Mouse (Mus musculus): ENCODE measurements at regions not wholly inside any gene's neighbourhood (a gene's known extent, or its start where the extent isn't known, plus 50 kb on each side); places are given as distances from the start of the nearest gene placed in this dataset.

DNA sequence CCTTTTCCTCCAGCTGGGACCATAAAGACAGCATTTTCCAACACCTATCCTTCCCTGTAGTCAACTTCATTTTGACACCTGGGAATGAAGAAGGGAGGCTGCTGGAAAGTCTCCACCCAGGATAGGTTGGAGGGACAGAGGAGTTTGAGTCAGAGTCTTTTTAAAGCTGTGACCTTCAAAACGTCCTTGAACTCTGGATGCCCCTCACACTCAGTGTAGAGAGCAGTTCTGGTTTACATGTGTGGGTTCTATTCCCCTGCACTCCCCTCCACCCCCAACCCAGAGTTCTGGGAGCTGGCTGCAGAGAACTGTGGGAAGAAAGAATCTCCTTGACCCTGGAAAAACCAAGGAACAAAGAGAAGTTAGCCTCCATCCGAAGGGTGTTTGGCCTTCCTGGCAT, 92.9 kb upstream of the Atp1b1 start:
- Histone ChIP-seq H3K9me3 (ENCODE audit: control insufficient read depth, low read length) (no peaks in the 10 kb centered on the region), H3K4me1 (replicated peaks; ENCODE audit: control insufficient read depth in 2 of 2, insufficient read depth in 2 of 2, low read length in 1 of 2) (no peaks in the 10 kb centered on the region; a peak in 1 of 4 replicates), H3K4me2 (ENCODE audit: low read depth) (no peak overlapping the region), H3K36me3 (replicated peaks; ENCODE audit: control insufficient read depth, insufficient read depth, low read depth) (no peaks in the 10 kb centered on the region), H3K4me3 (ENCODE audit: insufficient read depth in 1 of 2, low read depth in 2 of 2, low read length in 2 of 2) (no peak overlapping the region), H3K9ac (replicated peaks) (no peak overlapping the region), H3K27ac (no peak overlapping the region), H3K27me3 (ENCODE audit: control insufficient read depth, insufficient read depth, low read length) (no peaks in the 10 kb centered on the region)
- ATAC-seq (ENCODE audit: insufficient read depth) (no peak), DNase-seq (ENCODE audit: low read depth in 3 of 3, low spot score in 3 of 3) (no peak)
- WGBS (ENCODE audit: insufficient replicate concordance) = 36% methylated on average over 2 of the region's 2 CpGs
- TF ChIP-seq EP300 (IDR thresholded peaks at IDR 0.05; ENCODE audit: low read depth) (no peak), CTCF (IDR thresholded peaks at IDR 0.05; ENCODE audit: low read depth) (no peak)

DNA sequence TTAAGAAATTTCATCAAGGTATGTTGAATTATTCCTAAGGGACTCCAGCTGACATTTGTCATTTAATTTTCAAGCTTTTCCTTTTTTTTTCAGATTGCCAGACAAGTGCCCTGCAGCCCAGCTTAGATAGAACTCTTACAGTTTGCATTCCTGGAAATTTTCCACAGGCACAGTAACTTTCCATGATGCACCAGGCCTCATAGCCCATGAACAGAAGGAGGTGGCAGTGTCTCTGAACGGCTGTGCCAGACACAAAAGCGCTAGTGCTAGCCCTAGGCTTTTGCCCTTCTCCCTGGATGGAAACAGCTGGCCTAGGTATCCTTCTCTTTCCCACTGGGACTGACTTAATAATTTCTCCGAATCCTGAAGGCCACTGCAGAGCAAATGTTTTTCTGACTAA, 92.4 kb upstream of the Atp1b1 start:
- H3K36me3 ChIP-seq (replicated peaks; ENCODE audit: control insufficient read depth, insufficient read depth, low read depth) = no peaks in the 10 kb centered on the region
- no peaks in the 10 kb centered on the region for H3K9me3 ChIP-seq (ENCODE audit: control insufficient read depth, low read length)
- no peak overlapping the region for H3K9ac ChIP-seq (replicated peaks)
- H3K27ac ChIP-seq = no peak overlapping the region
- ATAC-seq (ENCODE audit: insufficient read depth) (no peak), DNase-seq (ENCODE audit: low read depth in 3 of 3, low spot score in 3 of 3) (no peak)
- no peaks in the 10 kb centered on the region for H3K27me3 ChIP-seq (ENCODE audit: control insufficient read depth, insufficient read depth, low read length)
- H3K4me3 ChIP-seq (ENCODE audit: insufficient read depth in 1 of 2, low read depth in 2 of 2, low read length in 2 of 2) = no peak overlapping the region
- H3K4me2 ChIP-seq (ENCODE audit: low read depth) = no peak overlapping the region
- TF ChIP-seq CTCF (IDR thresholded peaks at IDR 0.05; ENCODE audit: low read depth) (no peak), EP300 (IDR thresholded peaks at IDR 0.05; ENCODE audit: low read depth) (no peak)
- H3K4me1 ChIP-seq (replicated peaks; ENCODE audit: control insufficient read depth in 2 of 2, insufficient read depth in 2 of 2, low read length in 1 of 2) = no peaks in the 10 kb centered on the region; a peak in 2 of 4 replicates
- 59% methylated on average over 3 of the region's 3 CpGs for WGBS (ENCODE audit: insufficient replicate concordance)

DNA sequence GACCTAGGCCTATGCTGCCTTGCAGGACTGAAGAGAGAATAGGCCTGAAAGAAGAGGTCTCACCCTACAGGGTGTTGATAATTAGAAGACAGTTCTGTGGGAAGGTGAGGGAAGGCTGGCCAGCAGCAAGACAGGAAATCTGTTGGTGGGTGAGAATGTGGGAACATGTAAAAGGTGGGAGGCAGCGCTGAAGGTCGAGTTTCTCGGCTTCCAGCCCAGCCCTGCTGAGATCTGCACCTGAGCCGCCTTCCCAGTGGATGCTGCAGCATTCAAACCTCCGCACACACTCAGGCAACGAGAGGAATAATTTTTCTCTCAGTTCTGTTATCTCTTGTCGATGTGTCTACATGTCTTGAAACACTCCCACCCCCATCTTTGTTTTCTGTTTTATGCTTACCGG, 89.9 kb upstream of the Atp1b1 start:
- Histone ChIP-seq H3K36me3 (replicated peaks; ENCODE audit: control insufficient read depth, insufficient read depth, low read depth) (no peaks in the 10 kb centered on the region), H3K4me1 (replicated peaks; ENCODE audit: control insufficient read depth in 2 of 2, insufficient read depth in 2 of 2, low read length in 1 of 2) (no peaks in the 10 kb centered on the region; a peak in 2 of 4 replicates), H3K27ac (no peak overlapping the region), H3K4me2 (ENCODE audit: low read depth) (no peak overlapping the region), H3K4me3 (ENCODE audit: insufficient read depth in 1 of 2, low read depth in 2 of 2, low read length in 2 of 2) (no peak overlapping the region), H3K9ac (replicated peaks) (no peak overlapping the region), H3K27me3 (ENCODE audit: control insufficient read depth, insufficient read depth, low read length) (no peaks in the 10 kb centered on the region), H3K9me3 (ENCODE audit: control insufficient read depth, low read length) (no peaks in the 10 kb centered on the region)
- ATAC-seq (ENCODE audit: insufficient read depth) (no peak), DNase-seq (ENCODE audit: low read depth in 3 of 3, low spot score in 3 of 3) (no peak)
- TF ChIP-seq EP300 (IDR thresholded peaks at IDR 0.05; ENCODE audit: low read depth) (no peak), CTCF (IDR thresholded peaks at IDR 0.05; ENCODE audit: low read depth) (no peak)
- 62% methylated on average over 8 of the region's 8 CpGs for WGBS (ENCODE audit: insufficient replicate concordance)

DNA sequence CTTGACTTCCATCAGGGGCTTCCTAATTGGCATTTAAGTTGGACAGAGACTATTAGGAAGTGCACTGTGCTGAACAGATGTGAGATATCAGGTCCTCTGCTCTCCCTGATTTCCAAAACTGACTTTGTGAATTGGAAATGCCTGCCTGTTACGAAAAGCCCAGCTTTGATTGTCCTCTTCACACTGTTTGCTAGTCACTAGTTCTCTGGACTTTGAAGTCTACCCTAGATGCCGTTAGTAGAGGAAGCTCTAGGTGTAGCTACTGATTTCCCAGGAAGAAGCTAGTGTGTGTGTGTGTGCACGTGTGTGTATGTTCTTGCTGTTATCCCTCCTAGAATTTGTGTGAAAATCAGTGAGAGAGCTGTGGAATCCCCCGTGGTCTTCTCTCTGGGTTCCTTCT, 87.7 kb upstream of the Atp1b1 start:
- DNase-seq (ENCODE audit: low read depth in 3 of 3, low spot score in 3 of 3) = no peak
- no peak overlapping the region for H3K4me2 ChIP-seq (ENCODE audit: low read depth)
- no peak overlapping the region for H3K9ac ChIP-seq (replicated peaks)
- H3K4me3 ChIP-seq (ENCODE audit: insufficient read depth in 1 of 2, low read depth in 2 of 2, low read length in 2 of 2) = no peak overlapping the region
- no peaks in the 10 kb centered on the region for H3K36me3 ChIP-seq (replicated peaks; ENCODE audit: control insufficient read depth, insufficient read depth, low read depth)
- H3K27me3 ChIP-seq (ENCODE audit: control insufficient read depth, insufficient read depth, low read length) = no peaks in the 10 kb centered on the region
- H3K4me1 ChIP-seq (replicated peaks; ENCODE audit: control insufficient read depth in 2 of 2, insufficient read depth in 2 of 2, low read length in 1 of 2) = no peaks in the 10 kb centered on the region; a peak in 1 of 4 replicates
- no peak for ATAC-seq (ENCODE audit: insufficient read depth)
- no peak for TF ChIP-seq CTCF (IDR thresholded peaks at IDR 0.05; ENCODE audit: low read depth)
- no peak for TF ChIP-seq EP300 (IDR thresholded peaks at IDR 0.05; ENCODE audit: low read depth)
- no peaks in the 10 kb centered on the region for H3K9me3 ChIP-seq (ENCODE audit: control insufficient read depth, low read length)
- 47% methylated on average over 4 of the region's 4 CpGs for WGBS (ENCODE audit: insufficient replicate concordance)
- H3K27ac ChIP-seq = no peak overlapping the region

DNA sequence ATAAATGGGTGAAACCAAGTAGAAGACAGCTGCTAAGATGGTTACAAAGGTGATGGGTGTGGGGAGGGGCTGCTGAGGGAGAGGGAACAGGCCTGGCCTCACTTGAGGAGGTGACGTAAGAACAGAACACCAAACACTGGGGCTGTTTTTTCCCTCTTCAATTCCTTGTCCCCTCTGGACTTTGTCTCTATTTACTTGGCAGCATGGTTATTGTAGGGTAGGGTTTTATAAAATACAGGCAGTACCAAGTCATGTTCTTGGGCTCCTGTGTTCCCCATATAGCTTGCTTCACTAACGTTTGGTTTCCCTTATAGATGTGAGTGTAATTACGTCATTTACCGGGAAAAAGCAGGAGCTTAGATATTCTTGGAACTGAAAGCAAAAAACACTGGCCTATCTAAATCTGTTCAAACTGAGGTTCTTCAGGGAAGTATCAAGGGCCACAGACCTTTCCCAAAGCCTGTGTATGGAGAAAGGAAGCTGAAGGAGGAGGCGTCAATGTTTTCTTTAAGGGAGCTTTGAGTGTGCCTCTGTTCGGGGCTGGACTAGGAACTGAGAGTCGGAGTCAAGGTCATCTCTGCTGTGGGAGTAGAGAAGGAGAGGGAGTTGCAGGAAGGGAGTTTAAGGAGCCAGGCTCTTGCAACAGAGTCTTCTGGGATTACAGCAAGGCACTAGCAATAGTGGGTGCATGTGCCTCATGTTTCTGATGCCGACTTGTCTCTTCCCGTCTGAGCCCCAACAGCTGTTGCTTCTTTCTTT, 85.1 kb upstream of the Atp1b1 start:
- H3K27ac ChIP-seq = no peak overlapping the region
- H3K4me2 ChIP-seq (ENCODE audit: low read depth) = no peak overlapping the region
- no peak overlapping the region for H3K9ac ChIP-seq (replicated peaks)
- H3K4me1 ChIP-seq (replicated peaks; ENCODE audit: control insufficient read depth in 2 of 2, insufficient read depth in 2 of 2, low read length in 1 of 2) = no peaks in the 10 kb centered on the region; a peak in 1 of 4 replicates
- no peak for TF ChIP-seq CTCF (IDR thresholded peaks at IDR 0.05; ENCODE audit: low read depth)
- TF ChIP-seq EP300 (IDR thresholded peaks at IDR 0.05; ENCODE audit: low read depth) = no peak
- H3K27me3 ChIP-seq (ENCODE audit: control insufficient read depth, insufficient read depth, low read length) = no peaks in the 10 kb centered on the region
- no peaks in the 10 kb centered on the region for H3K36me3 ChIP-seq (replicated peaks; ENCODE audit: control insufficient read depth, insufficient read depth, low read depth)
- H3K4me3 ChIP-seq (ENCODE audit: insufficient read depth in 1 of 2, low read depth in 2 of 2, low read length in 2 of 2) = no peak overlapping the region
- no peaks in the 10 kb centered on the region for H3K9me3 ChIP-seq (ENCODE audit: control insufficient read depth, low read length)
- ATAC-seq (ENCODE audit: insufficient read depth) = no peak
- no peak for DNase-seq (ENCODE audit: low read depth in 3 of 3, low spot score in 3 of 3)
- 64% methylated on average over 9 of the region's 9 CpGs for WGBS (ENCODE audit: insufficient replicate concordance)
